Mouse (Mus musculus) frontal cortex, postnatal 10 days (tissue): ENCODE measurements around the gene Tsen54.
"Not testable (repeated sequence)": the region's sequence is repeated elsewhere in the genome, so short reads cannot be mapped to it uniquely, and the experiment has no call there.

ENCODE experiments used
- DNase-seq, 2 experiments: peaks; one replicate each; pipeline ENCODE4 v3.0.0; 2022; ENCODE audit warnings: low spot score in 2 of 2, mixed read lengths in 1 of 2

Tsen54 gene

DNA sequence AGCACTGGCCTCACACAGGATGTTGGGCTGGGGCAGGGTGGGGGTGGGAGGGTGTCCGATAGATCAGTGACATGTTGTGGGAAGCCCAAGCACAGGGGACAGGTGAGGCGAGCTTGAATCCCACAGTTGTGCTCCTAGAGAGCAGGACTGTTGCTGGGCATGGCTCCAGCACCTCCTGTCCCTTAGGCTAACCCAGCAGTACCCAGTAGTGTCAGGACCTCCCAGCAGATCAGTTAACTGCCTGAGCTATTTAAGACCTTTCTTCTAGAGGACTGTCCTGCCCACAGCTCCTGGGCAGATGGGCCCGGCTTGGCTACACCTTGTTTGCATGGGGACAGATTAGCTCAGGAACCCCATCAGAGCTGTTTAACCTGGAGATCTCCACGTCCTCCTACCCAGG, 14.5 kb downstream of the Tsen54 start:
- DNase-seq: no peak

DNA sequence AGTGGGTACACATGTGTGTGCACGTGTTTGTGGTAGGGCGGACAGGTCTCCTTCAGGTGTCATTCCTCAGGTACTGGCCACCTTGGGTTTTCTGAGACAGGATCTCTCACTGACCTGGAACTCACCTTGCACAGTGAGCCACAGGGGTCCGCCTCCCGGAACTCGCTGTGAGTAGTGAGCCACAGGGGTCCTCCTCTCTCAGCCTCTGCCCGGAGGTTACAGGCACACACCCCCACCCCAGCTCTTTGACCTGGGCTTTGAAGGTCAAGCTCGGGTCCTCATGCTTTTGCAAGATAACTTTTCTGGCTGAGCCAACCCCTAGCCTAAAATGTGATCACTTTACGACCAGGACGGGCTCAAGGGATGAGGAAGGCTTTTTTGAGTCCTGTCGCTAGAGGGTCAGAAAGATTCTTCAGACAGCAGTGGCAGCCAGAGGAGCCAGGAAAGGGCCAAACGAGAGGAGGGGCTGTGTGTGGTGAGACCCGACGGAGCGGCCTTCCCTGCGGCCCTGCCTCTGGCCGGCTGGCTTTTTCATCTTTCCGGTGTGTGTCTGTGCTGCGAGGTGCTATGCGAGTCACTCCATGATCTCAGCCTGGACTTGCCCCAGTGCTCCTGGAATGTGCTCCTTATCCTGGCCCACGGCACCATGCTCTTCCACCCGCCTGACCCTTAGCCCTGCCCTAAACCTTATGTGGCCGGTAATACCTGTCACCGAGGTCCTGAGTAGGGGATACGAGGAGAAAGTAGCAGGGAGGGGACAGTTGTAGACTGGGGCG, 16.2 kb downstream of the Tsen54 start:
- DNase-seq: no peak

DNA sequence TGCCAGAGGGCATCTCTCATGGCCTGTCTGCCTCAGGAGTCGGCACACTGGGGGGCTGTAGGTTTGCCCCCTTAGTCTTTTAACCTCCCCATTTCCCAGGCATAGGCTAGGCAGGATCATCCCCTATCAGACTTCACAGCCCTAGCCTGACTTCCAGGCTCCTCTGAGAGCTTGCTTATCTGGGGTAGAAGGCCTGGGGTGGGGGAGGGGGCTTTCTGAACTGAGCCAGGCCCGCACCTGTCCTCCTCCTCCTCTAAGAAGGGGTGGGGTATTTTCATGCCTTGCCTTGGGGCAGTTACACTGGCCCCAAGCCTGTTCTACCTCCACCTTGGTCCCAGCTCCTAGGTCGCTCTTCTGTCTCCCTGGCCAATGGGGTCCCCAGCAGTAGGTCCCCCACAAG, 17.0 kb downstream of the Tsen54 start:
- DNase-seq: no peak

DNA sequence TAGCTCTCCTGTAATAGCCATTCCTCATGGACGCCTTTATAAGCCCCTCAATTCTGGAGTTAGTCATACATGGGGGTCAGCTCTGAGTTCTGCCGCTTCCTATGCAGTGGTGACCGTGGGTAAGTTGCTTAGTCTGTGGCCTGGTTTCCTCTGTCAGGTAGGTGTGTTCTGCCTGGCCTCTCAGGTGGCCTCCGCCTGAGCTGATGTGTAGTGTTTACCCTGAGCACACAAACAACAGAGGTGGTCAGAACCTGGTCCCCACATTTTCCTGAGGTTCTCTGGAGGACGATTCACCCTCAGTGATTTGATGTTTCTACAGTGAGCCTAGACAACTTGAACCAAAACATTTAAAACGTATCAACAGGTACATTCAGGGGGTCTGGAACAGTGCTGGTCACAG, 17.5 kb downstream of the Tsen54 start:
- no peak for DNase-seq

DNA sequence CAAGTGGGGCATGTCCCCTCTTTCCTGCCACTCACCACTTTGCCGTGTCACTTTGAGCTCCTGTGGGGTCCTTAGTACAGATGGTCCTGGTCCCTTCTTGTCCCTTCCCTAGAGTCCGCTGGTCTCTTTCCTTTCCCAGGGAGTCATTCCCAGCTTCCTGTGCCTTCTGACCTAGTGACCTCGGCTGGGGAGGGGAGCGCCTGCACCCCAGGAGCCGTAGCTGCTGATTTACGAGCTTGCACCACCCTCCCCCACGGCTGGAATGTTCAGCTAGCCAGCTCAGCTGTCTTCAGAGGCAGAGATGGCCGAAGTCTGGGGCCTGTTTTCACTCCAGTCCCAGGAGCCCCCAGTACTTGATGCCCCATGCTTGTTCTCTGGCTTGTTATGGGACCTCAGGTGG, 18.0 kb downstream of the Tsen54 start:
- DNase-seq: no peak

DNA sequence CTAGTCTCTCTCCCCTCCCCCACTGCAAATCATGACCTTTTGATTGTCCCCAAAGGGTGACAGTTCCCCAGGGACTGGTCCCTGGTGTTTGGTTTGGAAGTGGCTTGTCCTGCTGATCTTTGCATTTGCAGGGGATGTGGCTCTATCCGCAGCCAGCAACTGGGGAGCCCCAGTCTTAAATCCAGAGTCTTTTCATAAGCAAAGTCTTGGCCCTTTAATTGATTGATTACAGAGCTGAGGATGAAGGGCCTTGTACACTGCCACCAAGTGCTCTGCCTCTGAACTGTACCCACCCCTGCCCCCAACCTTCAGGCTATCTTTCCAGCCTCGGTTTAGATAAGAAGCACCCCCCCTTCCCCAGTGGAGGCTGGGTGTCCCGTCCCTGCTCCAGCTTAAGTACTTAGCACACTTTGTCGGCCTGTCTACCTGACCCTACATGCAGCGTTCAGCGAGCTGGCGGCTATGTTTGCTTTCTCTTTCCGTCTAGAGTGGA, 18.5 kb downstream of the Tsen54 start:
- no peak for DNase-seq

DNA sequence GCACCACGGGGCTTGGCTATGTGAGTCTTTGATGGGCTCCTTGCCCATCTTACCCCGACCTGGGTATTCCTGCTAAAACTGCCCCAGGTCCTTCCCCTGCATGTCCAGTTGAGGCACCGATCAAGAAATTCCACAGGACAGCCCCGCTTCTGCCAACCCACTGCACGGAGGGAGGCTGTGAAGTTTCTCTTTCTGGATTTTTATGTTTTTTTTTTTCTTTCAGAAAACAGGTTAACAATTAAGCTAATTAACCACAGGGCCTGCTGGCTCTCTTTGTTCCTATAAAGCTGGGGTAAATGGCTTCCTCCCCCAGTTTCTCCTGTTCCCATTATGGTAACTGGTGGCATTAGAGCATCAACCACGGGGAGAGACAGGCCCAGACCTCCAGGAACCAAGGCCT, 19.5 kb downstream of the Tsen54 start:
- no peak for DNase-seq

DNA sequence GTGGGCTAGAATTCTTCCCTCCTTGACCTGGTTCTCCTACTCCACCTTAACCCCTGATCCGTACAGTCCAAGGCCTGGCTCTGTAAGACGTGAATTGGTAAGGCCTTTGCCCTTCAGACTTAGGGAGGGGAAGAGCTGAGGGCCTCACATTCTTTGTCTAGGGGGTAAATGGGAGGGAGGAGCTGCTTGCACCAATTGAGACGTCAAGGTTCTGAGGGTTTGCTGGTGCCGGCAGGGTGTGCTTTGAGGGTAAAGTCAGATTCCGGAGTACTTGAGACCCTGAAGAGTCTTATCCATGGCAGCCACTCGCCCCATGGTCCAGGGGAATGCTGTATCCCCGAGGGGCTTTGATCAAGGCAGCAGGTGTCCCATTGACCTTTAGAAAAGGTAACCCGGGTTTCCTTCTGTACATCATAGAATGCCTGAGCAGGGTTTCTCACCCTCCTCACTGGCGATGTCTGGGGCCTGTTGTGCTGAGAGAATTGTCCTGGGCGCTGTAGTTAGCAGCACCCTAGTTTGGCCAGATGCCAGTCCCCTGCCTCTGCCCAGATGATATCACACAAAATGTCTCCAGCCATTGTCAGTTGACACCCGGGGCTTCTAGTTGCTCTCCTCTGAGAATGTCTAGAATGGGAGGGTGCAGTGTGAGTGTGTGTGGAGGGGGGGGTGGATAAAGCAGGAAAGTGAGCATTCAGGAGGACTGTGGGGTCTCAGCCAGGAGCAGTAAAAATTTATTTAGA, 22.3 kb downstream of the Tsen54 start:
- DNase-seq: no peak

DNA sequence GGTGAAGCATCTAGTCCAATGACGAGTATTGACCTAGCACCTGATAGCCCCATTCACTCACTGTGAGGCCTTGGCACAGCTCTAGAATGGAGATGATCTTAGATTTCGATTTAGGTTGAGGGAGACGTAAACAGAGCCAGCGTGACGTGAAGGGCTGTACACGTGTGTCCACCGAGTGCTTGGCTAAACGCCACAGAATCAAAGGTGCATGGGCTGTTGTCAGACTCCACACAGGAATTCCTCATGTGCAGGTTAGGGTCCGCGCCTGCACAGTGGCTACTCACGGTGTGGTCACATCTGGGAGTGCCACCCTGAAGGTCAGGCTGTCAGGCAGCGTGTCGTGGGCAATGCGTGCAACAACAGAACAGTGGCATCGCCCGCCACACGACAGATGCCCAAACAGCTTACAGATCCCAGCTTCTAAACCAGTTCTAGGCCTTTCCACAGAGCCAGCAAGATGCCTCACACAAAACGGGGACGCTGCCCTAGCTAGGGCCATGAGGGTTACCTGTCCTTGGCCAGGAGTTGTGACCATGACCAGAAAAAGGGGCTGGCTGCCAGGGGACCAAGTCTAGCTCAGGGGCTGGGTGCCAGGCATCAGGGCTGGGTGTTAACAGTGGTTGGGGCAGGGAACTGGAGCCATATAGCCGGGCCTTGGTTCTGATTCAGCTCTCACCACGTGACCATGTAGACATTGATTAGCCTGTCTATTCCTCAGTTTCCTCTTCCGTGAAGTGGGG, 23.3 kb downstream of the Tsen54 start:
- no peak for DNase-seq

DNA sequence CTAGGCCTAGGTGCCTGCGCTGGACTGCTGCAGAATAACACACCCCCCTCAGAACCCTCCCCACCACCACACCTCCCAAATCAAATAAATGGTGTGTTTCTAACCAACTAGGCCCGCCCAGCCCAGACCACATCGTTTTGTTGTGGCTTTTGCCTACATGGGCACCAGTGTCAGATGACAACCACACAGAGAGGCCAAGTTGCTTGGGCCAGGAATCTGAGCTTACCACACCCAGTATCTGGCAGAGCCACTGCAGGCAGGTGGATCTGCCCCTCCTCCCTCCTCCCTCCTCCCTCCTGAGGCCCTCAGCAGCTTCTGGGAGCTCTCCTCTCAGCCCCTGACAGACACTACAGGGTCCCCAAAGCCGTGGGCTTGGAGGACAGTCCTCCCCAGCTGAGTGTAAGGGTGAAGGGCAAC, 24.4 kb downstream of the Tsen54 start:
- DNase-seq: no peak

DNA sequence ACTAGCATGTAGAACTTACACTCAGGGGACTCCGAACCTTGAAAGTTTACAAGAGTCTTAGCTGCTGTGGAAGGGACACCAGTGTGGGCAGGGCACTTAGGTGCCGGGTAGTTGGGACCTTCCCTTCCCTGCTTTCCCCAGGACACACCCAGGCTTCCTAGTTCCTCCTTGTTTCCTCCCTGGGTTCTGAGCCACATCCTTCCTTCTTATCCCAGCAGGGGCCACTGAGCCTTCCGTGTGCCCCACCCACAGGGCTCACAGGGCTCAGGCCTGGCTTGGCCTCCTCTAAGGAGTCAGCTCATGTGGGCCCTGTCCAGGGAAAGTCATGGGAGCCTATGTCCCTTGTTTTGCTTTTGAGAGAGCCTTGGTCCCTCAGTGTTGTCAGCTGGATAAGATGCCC, 25.2 kb downstream of the Tsen54 start:
- no peak for DNase-seq

DNA sequence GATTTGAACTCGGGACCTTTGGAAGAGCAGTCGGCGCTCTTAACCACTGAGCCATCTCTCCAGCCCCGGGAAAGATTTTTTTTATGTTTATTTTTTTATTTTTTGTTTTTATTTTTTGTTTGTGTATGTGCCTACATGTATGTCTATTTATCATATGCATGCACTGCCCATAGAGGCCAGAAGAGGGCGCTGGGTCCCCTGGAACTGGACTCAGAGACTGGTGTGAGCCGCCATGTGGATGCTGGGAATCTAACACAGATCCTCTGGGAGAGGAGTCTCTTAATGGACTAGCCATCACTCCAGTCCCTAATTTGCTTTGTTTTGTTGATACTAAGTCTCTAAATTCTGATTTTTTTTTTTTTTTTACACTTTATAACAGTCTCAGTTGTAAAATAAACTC, 26.5 kb downstream of the Tsen54 start:
- DNase-seq: no peak

DNA sequence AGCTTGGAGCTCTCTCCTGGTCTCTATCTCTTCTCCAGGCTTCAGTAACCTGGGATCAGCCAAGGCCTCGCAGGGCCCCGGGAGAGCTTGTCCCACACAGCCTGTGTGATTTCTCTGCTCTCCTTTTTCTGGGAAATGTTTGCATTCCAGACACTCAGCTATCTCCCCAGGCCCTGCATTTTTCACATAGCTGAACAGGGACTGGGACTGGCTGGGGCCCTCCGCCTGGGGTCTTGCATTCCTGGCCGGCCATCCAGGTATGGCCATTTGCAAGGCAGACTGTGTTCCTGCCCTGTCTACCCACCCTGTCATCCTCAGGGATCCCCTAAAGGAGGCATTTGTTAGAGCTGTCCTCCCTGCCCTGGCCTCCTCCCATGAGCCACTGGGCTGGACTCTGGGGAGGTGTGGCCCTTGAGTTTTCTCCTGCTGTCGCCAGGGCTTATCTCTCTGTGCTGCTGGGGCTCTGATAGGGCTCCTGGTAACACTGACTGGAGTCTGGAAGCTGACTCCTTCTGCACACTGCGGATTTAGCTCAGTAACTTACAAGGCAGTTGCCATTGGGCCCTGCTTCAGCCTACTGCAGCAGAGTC, 27.5 kb downstream of the Tsen54 start:
- no peak for DNase-seq

DNA sequence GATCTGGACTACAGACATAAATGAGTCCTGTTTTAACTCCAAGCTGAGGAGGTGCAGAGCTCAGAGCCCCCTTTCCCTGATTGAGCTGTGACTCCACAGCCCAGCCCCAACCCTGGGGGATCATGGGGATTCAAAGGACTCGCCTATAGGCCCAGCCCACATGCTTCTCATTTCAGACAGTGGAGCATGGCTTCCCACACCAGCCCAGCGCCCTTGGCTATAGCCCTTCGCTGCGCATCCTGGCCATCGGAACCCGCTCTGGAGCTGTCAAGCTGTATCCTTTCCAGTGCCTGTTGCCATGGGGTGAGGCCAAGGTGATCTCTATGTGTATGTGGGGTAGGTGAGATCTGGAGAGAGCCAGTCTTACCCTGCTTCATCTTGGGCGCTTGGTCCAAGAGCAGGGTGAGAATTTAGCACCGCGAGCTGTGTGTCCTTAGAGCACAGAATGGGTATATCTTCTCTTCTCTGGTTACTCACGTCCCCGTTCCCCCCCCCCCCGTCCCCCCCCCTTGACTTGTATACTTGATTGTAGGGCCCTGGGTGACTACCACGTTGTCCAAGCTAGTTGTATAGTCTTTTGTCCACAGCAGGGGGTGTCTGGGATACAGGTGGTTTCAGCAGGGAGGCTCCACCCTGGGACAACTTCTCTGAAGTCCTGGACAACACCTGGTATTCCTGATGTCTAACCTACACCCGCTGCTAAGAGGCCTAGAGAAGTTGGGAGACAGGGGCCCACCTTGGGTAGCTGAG, 28.8 kb downstream of the Tsen54 start:
- DNase-seq: no peak

DNA sequence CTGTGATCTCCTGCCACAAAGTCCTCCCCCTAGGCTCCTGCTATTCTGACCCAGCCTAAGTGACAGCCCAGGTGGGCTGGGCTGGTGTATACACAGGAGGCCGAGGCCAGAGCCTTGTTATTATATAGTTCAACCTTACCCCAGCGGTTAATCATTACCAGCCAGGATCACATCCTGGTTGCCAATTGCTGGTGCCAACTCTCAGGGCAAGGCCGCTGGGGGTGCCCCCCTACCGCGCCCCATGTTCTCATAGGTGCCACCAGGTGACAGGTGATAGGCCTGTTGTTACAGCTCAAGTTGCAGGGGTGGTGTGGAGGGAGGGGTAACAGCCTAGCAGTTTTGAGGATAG, 29.3 kb downstream of the Tsen54 start:
- DNase-seq: no peak

DNA sequence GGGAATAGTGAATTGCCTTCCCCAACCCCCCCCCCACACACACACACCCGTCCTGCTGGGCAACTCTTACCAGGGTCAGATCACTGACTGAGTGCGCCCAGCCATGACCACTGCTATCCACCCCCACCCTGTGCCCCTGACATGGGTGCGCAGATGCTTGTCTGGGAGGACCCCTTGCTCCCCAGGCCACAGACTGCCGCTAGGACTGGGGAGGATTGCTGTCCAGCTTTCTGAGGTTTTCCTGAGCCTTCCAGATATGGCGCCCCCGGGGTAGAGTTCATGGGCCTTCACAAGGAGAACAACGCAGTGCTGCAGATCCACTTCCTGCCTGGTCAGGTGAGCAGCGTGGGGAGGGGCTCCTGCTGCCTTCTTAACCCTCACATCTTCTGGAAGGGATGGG, 29.7 kb downstream of the Tsen54 start:
- DNase-seq: no peak

DNA sequence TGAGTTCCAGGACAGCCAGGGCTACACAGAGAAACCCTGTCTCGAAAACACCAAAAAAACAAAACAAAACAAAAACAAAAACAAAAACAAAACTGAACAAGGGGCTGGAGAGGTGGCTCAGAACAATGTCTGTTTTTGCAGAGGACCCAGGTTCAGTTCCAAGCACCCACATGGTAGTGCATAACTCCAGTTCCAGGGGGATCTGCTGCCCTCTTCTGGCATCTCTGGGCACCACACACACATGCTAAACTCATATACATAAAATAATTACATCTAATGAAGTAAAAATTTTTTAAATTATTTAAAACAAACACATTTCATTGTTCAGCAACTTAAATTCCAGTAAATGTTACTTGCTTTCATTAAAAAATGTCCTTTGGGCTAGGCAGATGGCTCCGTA, 31.3 kb downstream of the Tsen54 start:
- no peak for DNase-seq

DNA sequence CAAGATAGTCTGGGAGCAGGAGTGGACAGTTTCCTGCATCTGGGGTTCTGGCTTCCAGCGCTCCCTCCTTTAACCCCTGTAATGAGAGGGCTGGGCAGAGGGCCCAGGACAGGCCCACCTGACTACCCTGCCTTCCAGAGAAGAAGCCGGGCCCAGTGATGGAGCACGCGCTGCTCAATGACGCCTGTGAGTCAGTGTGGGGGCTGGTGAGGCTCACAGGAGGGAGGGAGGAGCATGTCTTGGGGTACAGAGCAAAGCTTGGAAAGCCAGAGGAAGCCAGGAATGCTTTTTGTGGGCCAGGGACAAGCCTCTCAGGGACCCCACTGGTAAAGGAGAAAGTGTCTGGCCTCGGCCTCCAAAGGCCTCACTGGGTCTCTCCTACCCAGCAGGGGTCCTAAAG, 40.1 kb downstream of the Tsen54 start:
- no peak for DNase-seq

DNA sequence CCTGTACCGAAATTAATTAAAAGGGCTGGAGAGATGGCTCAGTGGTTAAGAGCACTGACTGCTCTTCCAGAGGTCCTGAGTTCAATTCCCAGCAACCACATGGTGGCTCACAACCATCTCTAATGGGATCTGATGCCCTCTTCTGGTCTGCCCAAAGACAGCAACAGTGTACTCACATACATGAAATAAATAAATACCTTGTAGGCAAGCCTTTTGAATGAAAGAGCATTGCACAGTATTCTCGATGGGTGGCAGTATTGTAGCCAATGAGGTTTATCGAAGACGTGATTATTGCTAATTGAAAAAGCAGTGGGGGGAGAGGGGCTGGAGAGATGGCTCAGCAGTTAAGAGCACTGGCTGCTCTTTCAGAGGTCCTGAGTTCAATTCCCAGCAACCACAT, 42.6 kb downstream of the Tsen54 start:
- DNase-seq: not testable (repeated sequence)

DNA sequence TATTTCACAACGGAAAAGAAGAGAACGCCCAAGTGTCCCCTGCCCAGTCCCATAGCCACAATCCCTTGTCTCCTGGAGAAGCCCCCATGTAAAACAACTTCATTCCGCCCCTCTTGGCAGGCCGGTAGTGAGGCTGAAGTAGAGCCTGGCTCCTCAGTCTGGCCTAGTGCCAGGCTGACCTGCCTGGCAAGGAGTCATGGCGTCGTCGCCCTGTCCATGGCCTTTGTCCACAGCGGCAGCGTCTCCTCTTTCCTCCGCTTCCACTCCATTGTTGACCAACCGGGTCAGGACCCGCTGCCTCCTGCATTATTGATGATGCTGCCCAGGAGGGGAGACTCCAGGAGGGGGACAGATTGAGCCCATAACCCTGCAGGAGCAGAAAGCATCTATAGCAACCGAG, 43.4 kb downstream of the Tsen54 start:
- no peak for DNase-seq

DNA sequence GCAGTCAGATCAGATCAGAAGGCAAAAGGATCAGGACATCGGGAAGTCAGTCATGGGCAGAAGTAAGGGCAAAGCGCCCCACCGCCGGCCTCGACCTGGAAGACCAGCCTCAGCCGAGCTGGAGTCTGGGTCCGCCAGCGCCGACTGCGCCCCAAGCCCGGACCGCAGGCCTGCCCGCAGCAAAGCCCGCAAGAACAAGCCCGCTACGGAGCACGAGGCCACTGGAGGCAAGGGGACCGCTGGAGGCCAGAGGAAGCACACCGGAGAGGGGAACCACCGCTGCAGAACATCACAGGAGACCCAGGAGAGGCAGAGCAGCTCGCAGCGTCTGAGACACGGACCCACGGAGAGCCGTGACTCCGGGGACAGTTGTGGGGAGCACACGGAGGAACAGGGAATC, 43.8 kb downstream of the Tsen54 start, which contains the start of gene Myo15b:
Gene Myo15b (plus strand): TSS at position 53 of the 400 bp plus-strand sequence.
- DNase-seq: no peak
